Mouse (Mus musculus) MEL (cell line): Measurements from ENCODE around the gene Gdf5. TPM values are rescaled to one million over a fixed set of nuclear protein-coding genes. Genes with fewer than 3 reads are reported as not detected.

Source experiments
- DNase-seq: peaks from one replicate; pipeline ENCODE4 v3.0.0; 2011; ENCODE audit warnings: low read depth, low spot score
- H3K27ac ChIP-seq: 2 replicates; pipeline ENCODE4 v1.5.1; 2012; ENCODE audit warnings: low read depth, mild to moderate bottlenecking, control low read depth, low read length, moderate library complexity; ENCODE audit not compliant: control insufficient read depth
- H3K27me3 ChIP-seq, 2 experiments: fragments of 150-350 bp in 1 of 2; sonication (generic) in 1 of 2; 2 replicates each; pipeline ENCODE4 v1.6.1; 2012; ENCODE audit warnings: low read length in 2 of 2, mild to moderate bottlenecking in 2 of 2, improper control_type of control experiment in 1 of 2, moderate library complexity in 1 of 2; ENCODE audit not compliant: insufficient read depth in 2 of 2, control insufficient read depth in 1 of 2
- H3K36me3 ChIP-seq, 2 experiments: 2 replicates each; pipeline ENCODE4 v1.6.1; 2012 to 2014; ENCODE audit warnings: low read length in 2 of 2, improper control_type of control experiment in 1 of 2, inconsistent platforms in 1 of 2, mild to moderate bottlenecking in 1 of 2; ENCODE audit not compliant: insufficient read depth in 2 of 2, control insufficient read depth in 1 of 2
- H3K4me1 ChIP-seq, 2 experiments: fragments of 150-350 bp in 1 of 2; sonication (generic) in 1 of 2; 2 replicates each; pipeline ENCODE4 v1.6.1; 2012; ENCODE audit warnings: low read length in 2 of 2, improper control_type of control experiment in 1 of 2, mild to moderate bottlenecking in 1 of 2; ENCODE audit not compliant: insufficient read depth in 2 of 2, control insufficient read depth in 1 of 2
- H3K4me3 ChIP-seq, 2 experiments: fragments of 150-350 bp in 1 of 2; sonication (generic) in 1 of 2; 2 replicates each; pipeline ENCODE4 v1.5.1; 2012; ENCODE audit warnings: low read depth in 2 of 2, low read length in 2 of 2, mild to moderate bottlenecking in 2 of 2, moderate library complexity in 2 of 2, control low read depth in 1 of 2, improper control_type of control experiment in 1 of 2; ENCODE audit not compliant: control insufficient read depth in 1 of 2, insufficient read depth in 1 of 2
- H3K79me2 ChIP-seq: 2 replicates; pipeline ENCODE4 v1.6.1; 2012; ENCODE audit warnings: mild to moderate bottlenecking, low read length, moderate library complexity; ENCODE audit not compliant: control insufficient read depth, poor library complexity, insufficient read depth
- H3K9ac ChIP-seq: 2 replicates; pipeline ENCODE4 v1.6.1; 2012; ENCODE audit warnings: low read depth, mild to moderate bottlenecking, control low read depth, low read length, moderate library complexity; ENCODE audit not compliant: control insufficient read depth, poor library complexity, severe bottlenecking
- H3K9me3 ChIP-seq: fragments of 150-350 bp; sonication (generic); replicated peaks from 2 replicates; pipeline ENCODE4 v1.6.1; 2012; ENCODE audit warnings: mild to moderate bottlenecking, low read length, improper control_type of control experiment, moderate library complexity; ENCODE audit not compliant: insufficient read depth
- BHLHE40 ChIP-seq: IDR thresholded peaks from 2 replicates; pipeline ENCODE4 v1.6.1; 2012; ENCODE audit warnings: low read depth, mild to moderate bottlenecking, inconsistent platforms, low read length, improper control_type of control experiment, borderline replicate concordance
- CHD1 ChIP-seq: IDR thresholded peaks from 2 replicates; pipeline ENCODE4 v1.6.1; 2012; ENCODE audit warnings: low read depth, mild to moderate bottlenecking, inconsistent platforms, low read length, improper control_type of control experiment
- CHD2 ChIP-seq: IDR thresholded peaks from 2 replicates; pipeline ENCODE4 v1.6.1; 2011; ENCODE audit warnings: low read length, improper control_type of control experiment
- CTCF ChIP-seq, 3 experiments: IDR thresholded peaks in 2 of 3; conservative IDR thresholded peaks in 1 of 3; 2 replicates each; pipeline ENCODE4 v1.5.1; 2011 to 2012; ENCODE audit warnings: low read length in 3 of 3, low read depth in 2 of 3, mild to moderate bottlenecking in 2 of 3, improper control_type of control experiment in 1 of 3, inconsistent platforms in 1 of 3, mixed read lengths in 1 of 3, moderate library complexity in 1 of 3; ENCODE audit not compliant: control insufficient read depth in 1 of 3, insufficient read depth in 1 of 3, poor library complexity in 1 of 3, severe bottlenecking in 1 of 3
- E2F4 ChIP-seq: IDR thresholded peaks from 2 replicates; pipeline ENCODE4 v1.6.1; 2011; ENCODE audit warnings: low read depth, low read length, improper control_type of control experiment, borderline replicate concordance
- ELF1 ChIP-seq: IDR thresholded peaks from 2 replicates; pipeline ENCODE4 v1.6.1; 2014; ENCODE audit warnings: low read depth, mild to moderate bottlenecking, inconsistent platforms, low read length, improper control_type of control experiment, moderate library complexity
- EP300 ChIP-seq, 2 experiments: IDR thresholded peaks; 2 replicates each; pipeline ENCODE4 v1.6.1; 2011; ENCODE audit warnings: improper control_type of control experiment in 2 of 2, low read length in 2 of 2, low read depth in 1 of 2, mild to moderate bottlenecking in 1 of 2
- ETS1 ChIP-seq: IDR thresholded peaks from 2 replicates; pipeline ENCODE4 v1.6.1; 2012; ENCODE audit warnings: low read depth, mild to moderate bottlenecking, inconsistent platforms, low read length, improper control_type of control experiment, moderate library complexity
- GABPA ChIP-seq: IDR thresholded peaks from 2 replicates; pipeline ENCODE4 v1.6.1; 2012; ENCODE audit warnings: low read depth, mild to moderate bottlenecking, inconsistent platforms, low read length, improper control_type of control experiment, moderate library complexity
- HCFC1 ChIP-seq: IDR thresholded peaks from 2 replicates; pipeline ENCODE4 v1.6.1; 2012; ENCODE audit warnings: low read depth, mild to moderate bottlenecking, inconsistent platforms, low read length, improper control_type of control experiment, moderate library complexity
- JUND ChIP-seq: IDR thresholded peaks from 2 replicates; pipeline ENCODE4 v1.6.1; 2011; ENCODE audit warnings: low read depth, mild to moderate bottlenecking, improper control_type of control experiment, low read length
- KAT2A ChIP-seq: conservative IDR thresholded peaks from 2 replicates; pipeline ENCODE4 v1.6.1; 2012; ENCODE audit warnings: low read depth, low read length, improper control_type of control experiment, inconsistent platforms
- MAFK ChIP-seq: IDR thresholded peaks from 2 replicates; pipeline ENCODE4 v1.6.1; 2011; ENCODE audit warnings: low read depth, mild to moderate bottlenecking, low read length, improper control_type of control experiment, borderline replicate concordance
- MAX ChIP-seq: IDR thresholded peaks from 2 replicates; pipeline ENCODE4 v1.6.1; 2011; ENCODE audit warnings: low read length, improper control_type of control experiment
- MAZ ChIP-seq: IDR thresholded peaks from 2 replicates; pipeline ENCODE4 v1.6.1; 2012; ENCODE audit warnings: low read depth, mild to moderate bottlenecking, inconsistent platforms, low read length, improper control_type of control experiment
- MEF2A ChIP-seq: IDR thresholded peaks from 2 replicates; pipeline ENCODE4 v1.6.1; 2014; ENCODE audit warnings: low read depth, mild to moderate bottlenecking, inconsistent platforms, low read length, improper control_type of control experiment; ENCODE audit not compliant: poor library complexity, insufficient replicate concordance, severe bottlenecking; ENCODE audit errors: extremely low read depth
- MXI1 ChIP-seq: IDR thresholded peaks from 2 replicates; pipeline ENCODE4 v1.6.1; 2011; ENCODE audit warnings: mild to moderate bottlenecking, low read depth, low read length, improper control_type of control experiment
- MYB ChIP-seq: IDR thresholded peaks from 2 replicates; pipeline ENCODE4 v1.6.1; 2011; ENCODE audit warnings: mild to moderate bottlenecking, low read depth, low read length, improper control_type of control experiment
- NELFE ChIP-seq: IDR thresholded peaks from 2 replicates; pipeline ENCODE4 v1.6.1; 2011; ENCODE audit warnings: low read depth, low read length, improper control_type of control experiment
- NRF1 ChIP-seq: IDR thresholded peaks from 2 replicates; pipeline ENCODE4 v1.6.1; 2014; ENCODE audit warnings: low read depth, mild to moderate bottlenecking, inconsistent platforms, low read length, improper control_type of control experiment, moderate library complexity; ENCODE audit not compliant: poor library complexity, insufficient read depth, severe bottlenecking
- POLR2A ChIP-seq, 2 experiments: IDR thresholded peaks; 2 replicates each; pipeline ENCODE4 v1.6.1; 2011 to 2012; ENCODE audit warnings: low read length in 2 of 2, mild to moderate bottlenecking in 2 of 2, control low read depth in 1 of 2, improper control_type of control experiment in 1 of 2, low read depth in 1 of 2, moderate library complexity in 1 of 2; ENCODE audit not compliant: control insufficient read depth in 1 of 2, insufficient read depth in 1 of 2, poor library complexity in 1 of 2
- POLR2AphosphoS2 ChIP-seq: IDR thresholded peaks from 2 replicates; pipeline ENCODE4 v1.6.1; 2011; ENCODE audit warnings: low read length, improper control_type of control experiment
- POLR2AphosphoS5 ChIP-seq: IDR thresholded peaks from 2 replicates; pipeline ENCODE4 v1.6.1; 2012; ENCODE audit warnings: low read depth, borderline replicate concordance, mild to moderate bottlenecking, inconsistent platforms, low read length, moderate library complexity, mixed read lengths
- RAD21 ChIP-seq: IDR thresholded peaks from 2 replicates; pipeline ENCODE4 v1.6.1; 2011; ENCODE audit warnings: mild to moderate bottlenecking, low read depth, low read length, improper control_type of control experiment
- RCOR1 ChIP-seq: IDR thresholded peaks from 2 replicates; pipeline ENCODE4 v1.6.1; 2012; ENCODE audit warnings: low read depth, mild to moderate bottlenecking, inconsistent platforms, low read length, improper control_type of control experiment
- SIN3A ChIP-seq: IDR thresholded peaks from 2 replicates; pipeline ENCODE4 v1.6.1; 2012; ENCODE audit warnings: low read length, improper control_type of control experiment, inconsistent platforms
- SMC3 ChIP-seq: IDR thresholded peaks from 2 replicates; pipeline ENCODE4 v1.6.1; 2011; ENCODE audit warnings: low read depth, low read length, improper control_type of control experiment
- TAL1 ChIP-seq: IDR thresholded peaks from 2 replicates; pipeline ENCODE4 v1.6.1; 2012; ENCODE audit warnings: mild to moderate bottlenecking, inconsistent platforms, low read length, moderate library complexity, mixed read lengths
- TCF12 ChIP-seq: IDR thresholded peaks from 2 replicates; pipeline ENCODE4 v1.6.1; 2014; ENCODE audit warnings: low read depth, mild to moderate bottlenecking, inconsistent platforms, low read length, improper control_type of control experiment, moderate library complexity
- UBTF ChIP-seq: IDR thresholded peaks from 2 replicates; pipeline ENCODE4 v1.6.1; 2012; ENCODE audit warnings: low read depth, mild to moderate bottlenecking, inconsistent platforms, low read length, improper control_type of control experiment, moderate library complexity, borderline replicate concordance; ENCODE audit not compliant: insufficient read depth
- USF1 ChIP-seq: IDR thresholded peaks from 2 replicates; pipeline ENCODE4 v1.6.1; 2014; ENCODE audit warnings: low read depth, mild to moderate bottlenecking, inconsistent platforms, low read length, improper control_type of control experiment, moderate library complexity
- ZC3H11A ChIP-seq: IDR thresholded peaks from 2 replicates; pipeline ENCODE4 v1.6.1; 2012; ENCODE audit warnings: low read depth, mild to moderate bottlenecking, inconsistent platforms, low read length, improper control_type of control experiment
- ZKSCAN1 ChIP-seq: IDR thresholded peaks from 2 replicates; pipeline ENCODE4 v1.6.1; 2012; ENCODE audit warnings: low read depth, mild to moderate bottlenecking, inconsistent platforms, low read length, improper control_type of control experiment, moderate library complexity
- ZMIZ1 ChIP-seq: IDR thresholded peaks from 2 replicates; pipeline ENCODE4 v1.6.1; 2012; ENCODE audit warnings: low read depth, mild to moderate bottlenecking, inconsistent platforms, low read length, improper control_type of control experiment, moderate library complexity
- ZNF384 ChIP-seq: IDR thresholded peaks from 2 replicates; pipeline ENCODE4 v1.6.1; 2012; ENCODE audit warnings: low read depth, mild to moderate bottlenecking, inconsistent platforms, low read length, improper control_type of control experiment
- polyA plus RNA-seq, 2 experiments: library from polyadenylated mRNA; stranded (reverse) in 1 of 2; unstranded in 1 of 2; fragments of >175 nt in 1 of 2; fragments of >200 nt in 1 of 2; gene quantifications; 2 replicates each; pipeline versions ENCODE4 v1.2.1 to v1.2.4; 2012; ENCODE audit warnings: low replicate concordance in 2 of 2, low read depth in 1 of 2; ENCODE audit not compliant: insufficient read length in 2 of 2, insufficient read depth in 1 of 2, missing spikeins in 1 of 2
- total RNA-seq: library from RNA; depleted of rRNA; stranded (reverse); fragments of 300-350 nt; gene quantifications from 2 replicates; pipeline ENCODE4 v1.2.3, GENCODE M21; 2012

Gdf5 gene
- total and polyA plus RNA-seq, 3 experiments = 0.06 TPM; not detected in 2

DNA sequence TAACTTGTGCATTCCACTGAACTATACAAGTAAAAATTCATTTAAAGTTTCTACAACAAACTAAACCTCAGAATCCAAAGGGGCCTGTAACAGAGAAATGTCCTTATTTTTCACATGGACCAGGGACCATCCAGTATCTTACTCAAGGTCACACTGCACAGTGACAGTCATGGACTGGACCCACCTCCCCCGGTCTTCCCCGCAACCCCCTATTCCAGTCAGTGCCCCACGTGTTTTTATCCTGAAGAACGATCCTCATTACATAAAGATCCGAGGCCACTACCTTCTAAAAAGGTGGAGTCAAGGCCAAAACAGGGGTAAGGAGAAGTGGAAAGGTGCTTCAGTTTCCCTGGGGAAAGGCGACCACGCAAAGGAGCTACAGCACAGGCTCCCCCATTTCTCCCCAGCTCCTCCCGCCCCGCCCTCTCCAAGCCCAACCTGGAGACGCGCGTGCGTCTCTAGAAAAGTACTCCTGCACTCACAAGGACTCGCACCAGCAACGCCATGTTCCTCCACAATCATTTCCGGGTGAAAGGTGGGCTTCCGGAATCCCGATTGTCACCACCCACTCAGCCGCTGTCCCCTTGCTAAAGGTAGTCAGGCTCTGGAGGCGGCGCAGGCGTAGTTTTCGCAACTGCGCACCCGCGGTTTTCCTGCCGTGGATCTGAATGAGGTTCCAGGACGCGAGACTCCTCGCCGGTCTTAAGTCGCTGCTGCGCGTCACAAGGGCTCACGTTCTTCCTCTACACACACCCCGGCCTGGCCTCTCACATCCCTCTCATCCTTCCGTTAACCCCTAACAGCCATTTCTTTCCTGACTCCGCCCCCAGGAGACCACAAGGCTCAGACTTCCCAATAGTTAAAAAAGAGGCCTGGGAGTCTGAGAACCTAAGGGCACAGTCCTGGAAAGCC is 15.4 kb downstream of the Gdf5 start, which contains the start of gene Uqcc1:
Gene Uqcc1, minus strand, starts transcription at position 780 of the 912 bp plus-strand sequence.
- Histone ChIP-seq H3K9ac (peak within 1 kb of the TSS; percentile 82), H3K4me1 (peaks cover 3 to 17% of the 10 kb centered on the region in 2 experiments; a peak in 3 of 4 replicates), H3K27ac (peak within 1 kb of the TSS; percentile 98), H3K27me3 (no peaks in the 10 kb centered on the region), H3K4me3 (peak within 1 kb of the TSS; percentile 85 to 92), H3K79me2 (peaks cover 39% of the 10 kb centered on the region), H3K36me3 (peaks cover 0 to 19% of the 10 kb centered on the region in 2 experiments; a peak in 2 of 4 replicates), H3K9me3 (no peaks in the 10 kb centered on the region)
- peak; percentile 98 for DNase-seq
- no peak for TF ChIP-seq UBTF
- TF ChIP-seq KAT2A = no peak; the same call in 1 of the 2 replicates
- TF ChIP-seq TCF12 = no peak; the same call in 1 of the 2 replicates
- TF ChIP-seq E2F4 = no peak
- TF ChIP-seq NRF1 = peak; percentile 80
- no peak for TF ChIP-seq ZKSCAN1
- TF ChIP-seq CHD1 = no peak
- no peak for TF ChIP-seq JUND
- 0 out of 2 replicates have a peak, but pooled peaks have one; percentile 49 for TF ChIP-seq CHD2
- TF ChIP-seq MYB = peak; percentile 79
- peak; percentile 51; the same call in 1 of the 2 replicates for TF ChIP-seq BHLHE40
- TF ChIP-seq SMC3 = no peak
- no peak for TF ChIP-seq RAD21
- peak; percentile 61; the same call in 1 of the 2 replicates for TF ChIP-seq MAZ
- no peak; the same call in 1 of the 2 replicates for TF ChIP-seq POLR2AphosphoS5
- TF ChIP-seq ZC3H11A = no peak
- TF ChIP-seq ZNF384 = no peak
- peak; percentile 95 for TF ChIP-seq MXI1
- TF ChIP-seq ZMIZ1 = peak; percentile 63; the same call in 1 of the 2 replicates
- TF ChIP-seq MEF2A = no peak
- peak in 1 of 2 experiments; percentile 21; a peak in 1 of 4 replicates for TF ChIP-seq EP300 (IDR thresholded peaks at IDR 0.05; ENCODE audit: low read depth in 1 of 2, low read length in 2 of 2)
- TF ChIP-seq ETS1 = peak; percentile 3; the same call in 1 of the 2 replicates
- TF ChIP-seq MAFK = no peak
- TF ChIP-seq TAL1 = no peak
- TF ChIP-seq HCFC1 = peak; percentile 91
- TF ChIP-seq POLR2AphosphoS2 = peak; percentile 94
- TF ChIP-seq POLR2A (IDR thresholded peaks at IDR 0.05; ENCODE audit: control insufficient read depth in 1 of 2, insufficient read depth in 1 of 2, low read depth in 1 of 2, low read length in 2 of 2, poor library complexity in 1 of 2) = peak; percentile 83 to 93
- peak; percentile 86 for TF ChIP-seq ELF1
- no peak for TF ChIP-seq USF1
- peak; percentile 92 for TF ChIP-seq NELFE
- TF ChIP-seq CTCF (IDR thresholded peaks at IDR 0.05 in 2 of 3, conservative IDR thresholded peaks at IDR 0.05 in 1 of 3; ENCODE audit: control insufficient read depth in 1 of 3, insufficient read depth in 1 of 3, low read depth in 2 of 3, low read length in 3 of 3, poor library complexity in 1 of 3, severe bottlenecking in 1 of 3) = no peak
- TF ChIP-seq GABPA = no peak
- TF ChIP-seq SIN3A = peak; percentile 93
- TF ChIP-seq MAX = peak; percentile 78
- no peak for TF ChIP-seq RCOR1
